Mouse (Mus musculus): Measurements from ENCODE around the gene G6pd2. TPM values are rescaled to one million over a fixed set of nuclear protein-coding genes. Genes with fewer than 3 reads are reported as not detected.

Gene G6pd2
- not detected for total RNA-seq (2022)

DNA sequence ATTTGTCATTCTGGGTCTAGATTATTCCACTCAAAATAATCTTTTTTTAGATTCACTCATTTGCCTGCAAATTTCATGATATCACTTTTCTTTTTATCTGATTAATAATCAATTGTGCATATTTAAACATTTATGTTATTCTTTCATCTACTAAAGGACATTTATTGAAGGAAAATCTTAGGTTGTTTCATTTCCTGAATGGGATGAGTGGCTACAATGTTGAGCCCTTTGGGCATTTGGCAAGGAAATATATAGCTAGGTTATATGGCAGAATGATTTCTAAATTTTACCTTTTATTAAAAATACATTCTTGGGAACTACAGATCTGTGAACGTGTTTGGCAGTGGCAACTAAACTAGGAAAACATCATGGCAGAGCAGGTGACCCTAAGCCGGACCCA is at the start of gene G6pd2:
G6pd2 (plus strand) TSS at position 301 of the 400 bp plus-strand sequence.
- no peak for DNase-seq (ENCODE audit: low spot score in 2 of 2)

DNA sequence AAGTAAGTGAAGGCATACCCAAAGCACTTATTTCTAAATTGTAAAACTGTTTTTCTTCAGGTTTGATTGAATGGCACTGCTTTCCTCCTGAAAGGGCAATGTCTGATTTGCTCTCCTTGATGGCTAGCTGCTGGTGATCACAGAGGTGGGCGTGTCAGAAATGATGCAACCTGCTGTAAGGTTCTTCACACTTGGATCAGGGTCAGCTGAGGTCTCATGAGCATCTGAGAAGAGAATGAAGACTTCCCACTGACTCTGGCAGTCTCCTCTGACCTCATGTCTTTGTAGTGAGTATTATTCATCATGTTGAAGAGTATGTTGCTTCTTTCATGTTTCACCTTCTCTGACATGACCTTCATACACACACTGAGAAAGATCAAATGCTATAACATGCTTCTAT is 44.4 kb upstream of the G6pd2 start:
- no peak for DNase-seq (ENCODE audit: low spot score in 2 of 2)

DNA sequence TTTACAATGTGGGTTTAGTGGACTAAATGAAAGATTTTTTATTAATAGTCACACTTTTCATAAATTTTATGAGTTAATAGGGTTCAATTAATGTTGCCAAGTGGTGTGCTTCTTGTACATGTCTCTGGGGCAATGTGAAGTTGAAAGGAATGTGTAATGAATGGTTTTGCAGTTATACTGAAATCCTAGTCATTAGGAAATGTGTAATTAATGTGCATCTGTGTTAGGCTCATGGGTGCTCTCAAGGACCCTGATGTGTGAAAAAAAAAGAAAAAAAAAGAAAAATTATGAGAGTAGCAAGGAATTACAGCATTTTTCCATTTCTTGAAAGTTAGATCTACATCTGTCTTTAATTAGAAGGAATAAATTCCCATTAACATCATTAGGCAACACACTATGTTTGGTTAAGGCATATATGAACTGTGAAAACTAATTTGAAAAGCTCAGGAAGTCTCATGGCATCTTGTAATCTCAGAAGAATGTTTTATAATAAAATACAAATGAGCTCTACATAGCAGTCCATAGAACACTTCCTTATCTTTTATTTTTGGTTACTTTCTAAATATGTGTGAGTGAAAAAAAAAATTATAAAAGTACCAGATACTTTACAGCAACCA is 24.4 kb downstream of the G6pd2 start:
- DNase-seq (ENCODE audit: low spot score in 2 of 2): no peak

DNA sequence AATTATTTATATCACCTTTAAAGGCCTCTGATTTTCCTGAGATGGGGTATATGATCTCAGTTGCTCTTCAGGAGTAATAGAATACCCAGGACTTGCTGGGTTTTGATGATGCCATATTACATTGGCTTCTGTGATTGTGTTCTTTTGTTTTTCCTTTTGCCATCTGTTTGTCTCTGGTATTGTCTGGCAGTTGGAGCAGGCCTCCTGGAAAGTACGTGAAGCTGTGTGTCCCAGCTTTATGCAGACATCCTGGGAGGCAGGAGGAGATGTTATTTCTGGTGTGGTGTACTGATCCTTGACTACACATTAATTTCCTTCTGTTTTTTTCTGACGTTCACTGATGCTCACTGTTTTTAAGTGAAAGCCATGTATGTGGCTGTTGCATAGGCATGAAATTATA is 35.3 kb downstream of the G6pd2 start:
- DNase-seq (ENCODE audit: low spot score in 2 of 2): peak; percentile 11 to 18
